Mouse (Mus musculus) fibroblast of lung, adult 2 months (primary cell): ENCODE measurements at regions not wholly inside any gene's neighbourhood (a gene's known extent, or its start where the extent isn't known, plus 50 kb on each side); places are given as distances from the start of the nearest gene placed in this dataset.

ENCODE experiments used
- DNase-seq: peaks from one replicate; pipeline ENCODE4 v3.0.0-alpha.2; 2011; ENCODE audit warnings: low read depth

GRCm38 (mm10) chr13:113736468-113736867, 57.8 kb upstream of the Arl15 start:
- DNase-seq: no peak

- DNase-seq: no peak
These were observed 58.6 kb upstream of the Arl15 start for GRCm38 (mm10) chr13:113735611-113736285.

DNA sequence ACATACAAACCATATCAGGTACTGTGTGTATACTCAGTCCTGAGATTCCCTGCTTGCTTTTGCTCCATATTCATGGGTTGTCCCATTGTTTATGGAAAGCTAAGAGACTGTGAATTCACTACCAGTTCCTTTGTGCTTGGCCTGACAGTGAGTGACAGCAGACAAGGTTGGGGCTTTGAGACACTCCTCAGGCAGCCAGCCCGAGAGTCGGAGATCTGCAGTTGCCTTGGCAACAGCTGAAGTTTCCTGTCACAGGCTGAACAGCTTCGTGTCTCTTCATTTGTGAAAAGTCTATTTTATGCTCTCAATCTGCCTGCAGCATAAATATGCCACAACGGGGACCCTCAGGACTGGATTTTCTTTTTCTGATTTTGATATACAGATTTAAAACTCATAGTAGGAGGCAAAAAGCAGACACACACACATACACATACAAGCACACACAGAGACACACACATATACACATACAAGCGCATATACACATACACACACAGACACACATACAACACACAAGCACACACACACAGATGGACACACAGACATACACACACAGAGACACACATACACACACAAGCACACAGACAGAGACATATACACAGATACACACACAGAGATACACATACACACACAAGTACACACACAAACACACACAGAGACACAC, 60.0 kb upstream of the Arl15 start:
- no peak for DNase-seq

DNA sequence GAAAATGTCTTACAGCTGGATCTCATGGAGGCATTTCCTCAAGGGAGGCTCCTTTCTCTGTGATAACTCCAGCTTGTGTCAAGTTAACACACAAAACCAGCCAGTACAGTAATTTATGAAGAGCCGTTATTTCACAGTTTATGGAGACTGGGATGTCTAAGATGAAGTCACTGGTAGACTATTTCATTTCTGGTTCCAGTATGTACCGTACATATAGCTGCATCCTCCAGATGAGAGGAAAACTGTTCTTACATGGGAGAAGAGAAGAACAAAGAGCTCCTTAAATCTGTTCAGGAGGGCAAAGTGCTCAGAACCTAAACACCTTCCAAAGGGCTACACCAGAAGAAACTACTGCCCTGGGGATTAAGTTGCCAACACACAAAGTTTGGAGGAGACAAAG, 60.6 kb upstream of the Arl15 start:
- DNase-seq: no peak

DNA sequence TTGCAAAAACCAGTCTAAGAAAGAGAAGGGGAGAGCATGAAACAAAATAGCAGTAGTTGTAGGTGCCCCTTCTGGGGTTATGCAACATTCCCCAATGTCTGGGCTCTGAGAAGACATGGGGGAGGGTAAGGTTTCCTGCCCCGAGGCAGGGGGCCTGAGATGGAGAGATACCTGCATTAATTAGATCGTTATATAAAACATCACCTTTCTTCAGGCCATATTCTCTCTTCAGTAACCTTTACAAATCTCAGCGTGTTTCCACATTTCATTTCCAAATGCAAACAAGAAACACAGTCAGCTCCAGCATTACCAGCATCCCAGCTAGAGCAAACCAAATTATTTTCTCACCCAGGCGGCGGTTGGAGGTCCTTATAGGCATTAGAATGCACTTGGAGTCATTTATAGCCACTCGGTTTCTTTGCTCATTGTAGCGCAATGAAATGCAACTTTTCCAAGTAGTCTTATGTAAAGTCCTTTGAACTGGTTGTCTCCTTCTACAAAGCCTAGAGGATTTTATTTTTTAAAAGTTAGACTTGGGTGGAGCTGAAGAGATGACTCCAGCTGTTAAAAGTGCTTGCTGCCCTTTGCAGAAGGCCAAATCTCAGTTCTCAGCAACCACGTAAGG, 63.4 kb upstream of the Arl15 start:
- DNase-seq: no peak

GRCm38 (mm10) chr13:113730062-113730775, 64.1 kb upstream of the Arl15 start:
- DNase-seq: peak; percentile 86

DNA sequence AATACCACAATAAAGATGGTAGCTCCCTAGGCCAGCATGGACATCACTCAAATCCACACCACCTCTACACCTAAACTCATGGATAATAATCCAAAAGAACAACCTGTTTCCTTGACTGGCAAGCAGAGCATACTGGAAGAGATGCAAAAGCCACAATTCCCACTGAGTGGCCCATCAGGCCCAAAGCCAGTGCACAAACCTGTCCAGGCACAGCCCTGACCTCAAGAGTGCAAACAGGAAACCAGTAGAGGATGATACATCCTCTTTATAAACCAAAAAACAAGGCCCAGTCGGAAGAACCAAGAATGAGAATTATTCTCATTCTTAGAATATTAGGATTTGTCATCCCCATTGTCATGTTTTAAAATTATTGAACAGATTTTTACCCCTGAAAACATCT, 64.7 kb upstream of the Arl15 start:
- peak; percentile 33 for DNase-seq

GRCm38 (mm10) chr13:113728111-113728510, 64.6 kb upstream of the Hspb3 start:
- peak; percentile 51 for DNase-seq

GRCm38 (mm10) chr13:113724881-113725837, 61.7 kb upstream of the Hspb3 start:
- no peak for DNase-seq

GRCm38 (mm10) chr13:113715231-113715630, 51.8 kb upstream of the Hspb3 start:
- DNase-seq: no peak

GRCm38 (mm10) chr13:113713844-113714243, 50.4 kb upstream of the Hspb3 start:
- no peak for DNase-seq
